Mouse (Mus musculus): Measurements from ENCODE around the gene Zfp106.

GRCm38 (mm10) chr2:120478600-120478999 is 85.0 kb downstream of the Zfp106 start:
- TF ChIP-seq CTCF (conservative IDR thresholded peaks at IDR 0.05; ENCODE audit: insufficient read depth, insufficient read length, low read depth, low read length), result peak; percentile 83
- no peak for TF ChIP-seq POLR2A (IDR thresholded peaks at IDR 0.05; ENCODE audit: low read depth, low read length)

Data from kidney, adult 2 months (tissue).